Mouse (Mus musculus) MEL (cell line): Measurements from ENCODE around the gene Ano3. TPM values are rescaled to one million over a fixed set of nuclear protein-coding genes. Genes with fewer than 3 reads are reported as not detected.

ENCODE experiments used
- DNase-seq: peaks from one replicate; pipeline ENCODE4 v3.0.0; 2011; ENCODE audit warnings: low read depth, low spot score
- H3K27ac ChIP-seq: 2 replicates; pipeline ENCODE4 v1.5.1; 2012; ENCODE audit warnings: low read depth, mild to moderate bottlenecking, control low read depth, low read length, moderate library complexity; ENCODE audit not compliant: control insufficient read depth
- H3K27me3 ChIP-seq, 2 experiments: fragments of 150-350 bp in 1 of 2; sonication (generic) in 1 of 2; 2 replicates each; pipeline ENCODE4 v1.6.1; 2012; ENCODE audit warnings: low read length in 2 of 2, mild to moderate bottlenecking in 2 of 2, improper control_type of control experiment in 1 of 2, moderate library complexity in 1 of 2; ENCODE audit not compliant: insufficient read depth in 2 of 2, control insufficient read depth in 1 of 2
- H3K36me3 ChIP-seq, 2 experiments: 2 replicates each; pipeline ENCODE4 v1.6.1; 2012 to 2014; ENCODE audit warnings: low read length in 2 of 2, improper control_type of control experiment in 1 of 2, inconsistent platforms in 1 of 2, mild to moderate bottlenecking in 1 of 2; ENCODE audit not compliant: insufficient read depth in 2 of 2, control insufficient read depth in 1 of 2
- H3K4me1 ChIP-seq, 2 experiments: fragments of 150-350 bp in 1 of 2; sonication (generic) in 1 of 2; 2 replicates each; pipeline ENCODE4 v1.6.1; 2012; ENCODE audit warnings: low read length in 2 of 2, improper control_type of control experiment in 1 of 2, mild to moderate bottlenecking in 1 of 2; ENCODE audit not compliant: insufficient read depth in 2 of 2, control insufficient read depth in 1 of 2
- H3K4me3 ChIP-seq, 2 experiments: fragments of 150-350 bp in 1 of 2; sonication (generic) in 1 of 2; 2 replicates each; pipeline ENCODE4 v1.5.1; 2012; ENCODE audit warnings: low read depth in 2 of 2, low read length in 2 of 2, mild to moderate bottlenecking in 2 of 2, moderate library complexity in 2 of 2, control low read depth in 1 of 2, improper control_type of control experiment in 1 of 2; ENCODE audit not compliant: control insufficient read depth in 1 of 2, insufficient read depth in 1 of 2
- H3K79me2 ChIP-seq: 2 replicates; pipeline ENCODE4 v1.6.1; 2012; ENCODE audit warnings: mild to moderate bottlenecking, low read length, moderate library complexity; ENCODE audit not compliant: control insufficient read depth, poor library complexity, insufficient read depth
- H3K9ac ChIP-seq: 2 replicates; pipeline ENCODE4 v1.6.1; 2012; ENCODE audit warnings: low read depth, mild to moderate bottlenecking, control low read depth, low read length, moderate library complexity; ENCODE audit not compliant: control insufficient read depth, poor library complexity, severe bottlenecking
- H3K9me3 ChIP-seq: fragments of 150-350 bp; sonication (generic); replicated peaks from 2 replicates; pipeline ENCODE4 v1.6.1; 2012; ENCODE audit warnings: mild to moderate bottlenecking, low read length, improper control_type of control experiment, moderate library complexity; ENCODE audit not compliant: insufficient read depth
- BHLHE40 ChIP-seq: IDR thresholded peaks from 2 replicates; pipeline ENCODE4 v1.6.1; 2012; ENCODE audit warnings: low read depth, mild to moderate bottlenecking, inconsistent platforms, low read length, improper control_type of control experiment, borderline replicate concordance
- E2F4 ChIP-seq: IDR thresholded peaks from 2 replicates; pipeline ENCODE4 v1.6.1; 2011; ENCODE audit warnings: low read depth, low read length, improper control_type of control experiment, borderline replicate concordance
- ELF1 ChIP-seq: IDR thresholded peaks from 2 replicates; pipeline ENCODE4 v1.6.1; 2014; ENCODE audit warnings: low read depth, mild to moderate bottlenecking, inconsistent platforms, low read length, improper control_type of control experiment, moderate library complexity
- ETS1 ChIP-seq: IDR thresholded peaks from 2 replicates; pipeline ENCODE4 v1.6.1; 2012; ENCODE audit warnings: low read depth, mild to moderate bottlenecking, inconsistent platforms, low read length, improper control_type of control experiment, moderate library complexity
- GATA1 ChIP-seq: IDR thresholded peaks from 2 replicates; pipeline ENCODE4 v1.6.1; 2011; ENCODE audit warnings: low read depth, low read length, improper control_type of control experiment
- HCFC1 ChIP-seq: IDR thresholded peaks from 2 replicates; pipeline ENCODE4 v1.6.1; 2012; ENCODE audit warnings: low read depth, mild to moderate bottlenecking, inconsistent platforms, low read length, improper control_type of control experiment, moderate library complexity
- JUND ChIP-seq: IDR thresholded peaks from 2 replicates; pipeline ENCODE4 v1.6.1; 2011; ENCODE audit warnings: low read depth, mild to moderate bottlenecking, improper control_type of control experiment, low read length
- MAFK ChIP-seq: IDR thresholded peaks from 2 replicates; pipeline ENCODE4 v1.6.1; 2011; ENCODE audit warnings: low read depth, mild to moderate bottlenecking, low read length, improper control_type of control experiment, borderline replicate concordance
- MAZ ChIP-seq: IDR thresholded peaks from 2 replicates; pipeline ENCODE4 v1.6.1; 2012; ENCODE audit warnings: low read depth, mild to moderate bottlenecking, inconsistent platforms, low read length, improper control_type of control experiment
- MXI1 ChIP-seq: IDR thresholded peaks from 2 replicates; pipeline ENCODE4 v1.6.1; 2011; ENCODE audit warnings: mild to moderate bottlenecking, low read depth, low read length, improper control_type of control experiment
- NELFE ChIP-seq: IDR thresholded peaks from 2 replicates; pipeline ENCODE4 v1.6.1; 2011; ENCODE audit warnings: low read depth, low read length, improper control_type of control experiment
- POLR2A ChIP-seq, 2 experiments: IDR thresholded peaks; 2 replicates each; pipeline ENCODE4 v1.6.1; 2011 to 2012; ENCODE audit warnings: low read length in 2 of 2, mild to moderate bottlenecking in 2 of 2, control low read depth in 1 of 2, improper control_type of control experiment in 1 of 2, low read depth in 1 of 2, moderate library complexity in 1 of 2; ENCODE audit not compliant: control insufficient read depth in 1 of 2, insufficient read depth in 1 of 2, poor library complexity in 1 of 2
- POLR2AphosphoS2 ChIP-seq: IDR thresholded peaks from 2 replicates; pipeline ENCODE4 v1.6.1; 2011; ENCODE audit warnings: low read length, improper control_type of control experiment
- RAD21 ChIP-seq: IDR thresholded peaks from 2 replicates; pipeline ENCODE4 v1.6.1; 2011; ENCODE audit warnings: mild to moderate bottlenecking, low read depth, low read length, improper control_type of control experiment
- RCOR1 ChIP-seq: IDR thresholded peaks from 2 replicates; pipeline ENCODE4 v1.6.1; 2012; ENCODE audit warnings: low read depth, mild to moderate bottlenecking, inconsistent platforms, low read length, improper control_type of control experiment
- SMC3 ChIP-seq: IDR thresholded peaks from 2 replicates; pipeline ENCODE4 v1.6.1; 2011; ENCODE audit warnings: low read depth, low read length, improper control_type of control experiment
- TAL1 ChIP-seq: IDR thresholded peaks from 2 replicates; pipeline ENCODE4 v1.6.1; 2012; ENCODE audit warnings: mild to moderate bottlenecking, inconsistent platforms, low read length, moderate library complexity, mixed read lengths
- TCF12 ChIP-seq: IDR thresholded peaks from 2 replicates; pipeline ENCODE4 v1.6.1; 2014; ENCODE audit warnings: low read depth, mild to moderate bottlenecking, inconsistent platforms, low read length, improper control_type of control experiment, moderate library complexity
- USF2 ChIP-seq, 2 experiments: IDR thresholded peaks; 2 replicates each; pipeline ENCODE4 v1.6.1; 2011 to 2012; ENCODE audit warnings: improper control_type of control experiment in 2 of 2, low read length in 2 of 2, borderline replicate concordance in 1 of 2, inconsistent platforms in 1 of 2, low read depth in 1 of 2, mild to moderate bottlenecking in 1 of 2; ENCODE audit not compliant: insufficient read depth in 1 of 2
- ZKSCAN1 ChIP-seq: IDR thresholded peaks from 2 replicates; pipeline ENCODE4 v1.6.1; 2012; ENCODE audit warnings: low read depth, mild to moderate bottlenecking, inconsistent platforms, low read length, improper control_type of control experiment, moderate library complexity
- polyA plus RNA-seq, 2 experiments: library from polyadenylated mRNA; stranded (reverse) in 1 of 2; unstranded in 1 of 2; fragments of >175 nt in 1 of 2; fragments of >200 nt in 1 of 2; gene quantifications; 2 replicates each; pipeline versions ENCODE4 v1.2.1 to v1.2.4; 2012; ENCODE audit warnings: low replicate concordance in 2 of 2, low read depth in 1 of 2; ENCODE audit not compliant: insufficient read length in 2 of 2, insufficient read depth in 1 of 2, missing spikeins in 1 of 2
- total RNA-seq: library from RNA; depleted of rRNA; stranded (reverse); fragments of 300-350 nt; gene quantifications from 2 replicates; pipeline ENCODE4 v1.2.3, GENCODE M21; 2012

Gene Ano3
- total and polyA plus RNA-seq, 3 experiments = not detected

GRCm38 (mm10) chr2:110759434-110759833 is 191.3 kb downstream of the Ano3 start:
- no peak overlapping the region for H3K4me3 ChIP-seq
- H3K79me2 ChIP-seq = no peaks in the 10 kb centered on the region
- no peaks in the 10 kb centered on the region for H3K4me1 ChIP-seq
- H3K36me3 ChIP-seq = no peaks in the 10 kb centered on the region
- TF ChIP-seq SMC3 (no peak), TAL1 (no peak), TCF12 (no peak), POLR2AphosphoS2 (no peak), ZKSCAN1 (no peak), RCOR1 (no peak), RAD21 (no peak), HCFC1 (no peak), USF2 (IDR thresholded peaks at IDR 0.05; ENCODE audit: borderline replicate concordance in 1 of 2, insufficient read depth in 1 of 2, low read depth in 1 of 2, low read length in 2 of 2) (no peak), JUND (no peak), NELFE (no peak), POLR2A (IDR thresholded peaks at IDR 0.05; ENCODE audit: control insufficient read depth in 1 of 2, insufficient read depth in 1 of 2, low read depth in 1 of 2, low read length in 2 of 2, poor library complexity in 1 of 2) (no peak)
- H3K27me3 ChIP-seq = no peaks in the 10 kb centered on the region
- DNase-seq = no peak
- no peak overlapping the region for H3K27ac ChIP-seq
- H3K9me3 ChIP-seq = no peaks in the 10 kb centered on the region
- no peak overlapping the region for H3K9ac ChIP-seq

GRCm38 (mm10) chr2:110757556-110757955 is 193.2 kb downstream of the Ano3 start:
- H3K9ac ChIP-seq = no peak overlapping the region
- H3K4me3 ChIP-seq = no peak overlapping the region
- no peaks in the 10 kb centered on the region for H3K36me3 ChIP-seq
- H3K4me1 ChIP-seq = no peaks in the 10 kb centered on the region
- no peaks in the 10 kb centered on the region for H3K9me3 ChIP-seq
- TF ChIP-seq NELFE (no peak), GATA1 (no peak), MXI1 (no peak), MAZ (no peak), BHLHE40 (no peak), MAFK (no peak), E2F4 (no peak), ELF1 (no peak), HCFC1 (no peak), TAL1 (no peak), ETS1 (no peak)
- H3K79me2 ChIP-seq = no peaks in the 10 kb centered on the region
- no peak for DNase-seq
- no peak overlapping the region for H3K27ac ChIP-seq
- H3K27me3 ChIP-seq = no peaks in the 10 kb centered on the region
